Mouse (Mus musculus) G1E (cell line): ENCODE results near the gene Ano3. TPM values are rescaled to one million over a fixed set of nuclear protein-coding genes. Genes with fewer than 3 reads are reported as not detected.

Experiments
- ATAC-seq: 2 replicates; pipeline ENCODE4 v1.8.0; 2016; ENCODE audit warnings: mild to moderate bottlenecking; ENCODE audit not compliant: insufficient number of reproducible peaks, poor library complexity, low FRiP score, severe bottlenecking; ENCODE audit errors: extremely low read depth
- DNase-seq: peaks from one replicate; pipeline ENCODE4 v3.0.0; 2012; ENCODE audit warnings: low spot score
- H3K27me3 ChIP-seq: 2 replicates; pipeline ENCODE4 v1.6.1; 2012; ENCODE audit warnings: mild to moderate bottlenecking, low read length, inconsistent platforms; ENCODE audit not compliant: insufficient read depth
- H3K36me3 ChIP-seq: replicated peaks from 2 replicates; pipeline ENCODE3; 2012; ENCODE audit warnings: mild to moderate bottlenecking, inconsistent platforms
- H3K4me1 ChIP-seq: 2 replicates; pipeline ENCODE4 v1.6.1; 2012; ENCODE audit warnings: low read depth, low read length, inconsistent platforms, mixed read lengths; ENCODE audit not compliant: insufficient read depth
- H3K4me3 ChIP-seq: 2 replicates; pipeline ENCODE4 v1.5.1; 2012; ENCODE audit warnings: low read depth, mild to moderate bottlenecking, inconsistent platforms, low read length, moderate library complexity, mixed read lengths
- H3K9me3 ChIP-seq: replicated peaks from 2 replicates; pipeline ENCODE4 v1.6.1; 2012; ENCODE audit warnings: inconsistent platforms
- CTCF ChIP-seq: IDR thresholded peaks from 2 replicates; pipeline ENCODE4 v1.5.1; 2012; ENCODE audit warnings: low read depth, low read length, inconsistent platforms, mixed read lengths
- GATA1 ChIP-seq: IDR thresholded peaks from 2 replicates; pipeline ENCODE4 v1.6.1; 2012; ENCODE audit warnings: borderline replicate concordance, low read length, inconsistent platforms, mixed read lengths
- GATA2 ChIP-seq: IDR thresholded peaks from 2 replicates; pipeline ENCODE4 v1.6.1; 2012; ENCODE audit warnings: low read depth, low read length, inconsistent platforms, borderline replicate concordance
- POLR2AphosphoS5 ChIP-seq: IDR thresholded peaks from 2 replicates; pipeline ENCODE4 v1.6.1; 2012; ENCODE audit warnings: low read depth, low read length, inconsistent platforms; ENCODE audit not compliant: insufficient replicate concordance
- TAL1 ChIP-seq: conservative IDR thresholded peaks from 2 replicates; pipeline ENCODE4 v1.6.1; 2012; ENCODE audit warnings: low read depth, low read length, inconsistent platforms, mixed read lengths
- polyA plus RNA-seq: library from polyadenylated mRNA; stranded (reverse); fragments of >175 nt; gene quantifications from 2 replicates; pipeline ENCODE4 v1.2.3, GENCODE M21; 2012
- total RNA-seq, 2 experiments: library from RNA; stranded (forward) in 1 of 2; stranded (reverse) in 1 of 2; fragments of 200-1000 nt in 1 of 2; fragments of >200 nt in 1 of 2; fragmentation: Nextera tagmentation in 1 of 2; gene quantifications; 2 replicates each; pipeline ENCODE4 v1.2.3; 2014 to 2017

The Ano3 gene
- total and polyA plus RNA-seq, 3 experiments = 0.02 to 3.7 (median 1.3) TPM

GRCm38 (mm10) chr2:110644846-110645245 lies 305.9 kb downstream of the Ano3 start:
- no peak overlapping the region for H3K4me3 ChIP-seq

GRCm38 (mm10) chr2:110644358-110644757 lies 306.4 kb downstream of the Ano3 start:
- ATAC-seq (no peak), DNase-seq (no peak)
- H3K36me3 ChIP-seq = no peaks in the 10 kb centered on the region
- H3K4me1 ChIP-seq = no peaks in the 10 kb centered on the region
- H3K4me3 ChIP-seq = no peak overlapping the region
- no peaks in the 10 kb centered on the region for H3K27me3 ChIP-seq
- no peaks in the 10 kb centered on the region for H3K9me3 ChIP-seq
- TF ChIP-seq CTCF (no peak), TAL1 (no peak), GATA2 (no peak), POLR2AphosphoS5 (no peak), GATA1 (no peak)

More at GRCm38 (mm10) chr2:110644846-110645245, 305.9 kb downstream of the Ano3 start:
- peaks cover 3% of the 10 kb centered on the region; the same call in 1 of the 2 replicates for H3K4me1 ChIP-seq
- no peaks in the 10 kb centered on the region for H3K27me3 ChIP-seq
- H3K36me3 ChIP-seq = no peaks in the 10 kb centered on the region
- no peak for TF ChIP-seq GATA1
- TF ChIP-seq POLR2AphosphoS5 = no peak
- TF ChIP-seq TAL1 = no peak
- no peak for TF ChIP-seq CTCF
- no peak for TF ChIP-seq GATA2
- H3K9me3 ChIP-seq = no peaks in the 10 kb centered on the region
- ATAC-seq (no peak), DNase-seq (no peak)

Other genes with a start within 250 kb of the Ano3 start
- 1.1 TPM in 1 of 2 replicates, not detected in the other for gene Muc15, start 229.6 kb downstream of the Ano3 start, total RNA-seq (2014; fragmentation: Nextera tagmentation)
- gene Muc15, start 229.6 kb downstream of the Ano3 start, total RNA-seq (2017) = 0.05 and 0.06 TPM in 2 replicates
- not detected in 2 replicates for gene Muc15, start 229.6 kb downstream of the Ano3 start, polyA plus RNA-seq
- gene Gm13941, start 155.1 kb upstream of the Ano3 start, total RNA-seq (2014; fragmentation: Nextera tagmentation) = not detected in 2 replicates
- gene Gm13941, start 155.1 kb upstream of the Ano3 start, total RNA-seq (2017) = not detected in 2 replicates
- gene Gm13941, start 155.1 kb upstream of the Ano3 start, polyA plus RNA-seq = not detected in 2 replicates
- gene Gm15130, start 202.0 kb upstream of the Ano3 start, total RNA-seq (2014; fragmentation: Nextera tagmentation) = not detected in 2 replicates
- gene Gm15130, start 202.0 kb upstream of the Ano3 start, total RNA-seq (2017) = not detected in 2 replicates
- gene Gm15130, start 202.0 kb upstream of the Ano3 start, polyA plus RNA-seq = not detected in 2 replicates